Mouse (Mus musculus) lung, embryonic 14.5 days (tissue): ENCODE measurements around the gene Opalin. TPM values are rescaled to one million over a fixed set of nuclear protein-coding genes. Genes with fewer than 3 reads are reported as not detected.

ENCODE experiments used
- ATAC-seq: fragments of 200-750 bp; cut with Nextera tagmentation; 2 replicates; pipeline ENCODE4 v1.8.0; 2017; ENCODE audit warnings: mild to moderate bottlenecking, moderate TSS enrichment, moderate library complexity; ENCODE audit not compliant: insufficient read depth
- DNase-seq: peaks from one replicate; pipeline ENCODE4 v3.0.0-alpha.2; 2015
- H3K27ac ChIP-seq: fragments of 300-500 bp; sonication (generic); 2 replicates; pipeline ENCODE4 v1.5.1; 2014; ENCODE audit warnings: low read depth, mild to moderate bottlenecking, moderate library complexity
- H3K27me3 ChIP-seq: fragments of 300-500 bp; sonication (generic); 2 replicates; pipeline ENCODE4 v1.6.1; 2014; ENCODE audit warnings: low read length, control low read depth; ENCODE audit not compliant: insufficient read depth
- H3K36me3 ChIP-seq: fragments of 300-500 bp; sonication (generic); 2 replicates; pipeline ENCODE4 v1.6.1; 2014; ENCODE audit warnings: control low read depth; ENCODE audit not compliant: insufficient read depth
- H3K4me1 ChIP-seq: fragments of 300-500 bp; sonication (generic); 2 replicates; pipeline ENCODE4 v1.6.1; 2014; ENCODE audit warnings: antibody characterized with exemption, control low read depth; ENCODE audit not compliant: insufficient read depth
- H3K4me2 ChIP-seq: fragments of 300-500 bp; sonication (generic); 2 replicates; pipeline ENCODE4 v1.6.1; 2014; ENCODE audit warnings: mild to moderate bottlenecking
- H3K4me3 ChIP-seq: fragments of 300-500 bp; sonication (generic); 2 replicates; pipeline ENCODE4 v1.5.1; 2014; ENCODE audit warnings: low read depth, low read length
- H3K9ac ChIP-seq: fragments of 300-500 bp; sonication (generic); 2 replicates; pipeline ENCODE4 v1.6.1; 2014
- H3K9me3 ChIP-seq: fragments of 300-500 bp; sonication (generic); 2 replicates; pipeline ENCODE4 v1.6.1; 2016; ENCODE audit warnings: low read depth, low read length, control low read depth
- CTCF ChIP-seq: IDR thresholded peaks from 2 replicates; pipeline ENCODE4 v1.5.1; 2016; ENCODE audit warnings: antibody characterized with exemption, low read depth
- WGBS: fragments of 180-500 bp; shearing (Covaris S2); extraction: QIAGEN DNeasy Blood & Tissue Kit; methylation state at CpG from one replicate; pipeline ENCODE4 v1.1.7; 2014; 5-methylcytosine and 5-hydroxymethylcytosine counted together
- polyA plus RNA-seq: library from polyadenylated mRNA; unstranded; fragments of >200 nt; fragmentation: Nextera tagmentation; extraction: Ambion mirVana; gene quantifications from 2 replicates; pipeline ENCODE4 v1.2.1, GENCODE M21; 2014

Opalin gene
- polyA plus RNA-seq, 1 experiment from 2014 or later: not detected

DNA sequence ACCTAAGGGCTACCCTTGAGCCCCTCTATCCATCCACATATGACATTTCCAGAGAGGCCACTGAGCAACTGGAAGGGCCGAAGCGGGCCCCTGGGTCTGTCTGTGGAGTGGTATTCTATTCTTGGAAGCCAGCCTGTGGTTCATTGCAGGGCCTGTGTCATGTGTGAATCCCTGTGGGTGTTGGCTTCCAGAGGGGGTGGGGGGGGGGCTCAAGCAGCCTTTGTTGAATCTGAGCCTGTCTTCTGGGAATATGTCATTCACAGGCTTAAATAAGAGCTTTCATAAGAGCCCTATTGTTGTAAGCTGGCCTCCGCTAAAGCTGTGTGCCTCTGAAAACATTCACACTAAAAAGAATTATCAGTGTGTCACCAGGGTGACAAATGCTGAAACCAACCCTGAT is 4.7 kb upstream of the Opalin start:
- Histone ChIP-seq H3K27ac (no peak overlapping the region), H3K36me3 (no peaks in the 10 kb centered on the region), H3K27me3 (no peaks in the 10 kb centered on the region), H3K4me2 (no peak overlapping the region), H3K4me3 (no peak overlapping the region), H3K9me3 (no peaks in the 10 kb centered on the region), H3K4me1 (no peaks in the 10 kb centered on the region), H3K9ac (no peak overlapping the region)
- no peak for TF ChIP-seq CTCF
- WGBS: 68% methylated on average over 3 of the region's 3 CpGs
- ATAC-seq: no peak
- no peak for DNase-seq

- no peak overlapping the region for H3K9ac ChIP-seq
- no peak overlapping the region for H3K4me3 ChIP-seq
- H3K27me3 ChIP-seq: no peaks in the 10 kb centered on the region
- H3K27ac ChIP-seq: no peak overlapping the region
- TF ChIP-seq CTCF: no peak
- no peaks in the 10 kb centered on the region for H3K36me3 ChIP-seq
- H3K4me1 ChIP-seq: no peaks in the 10 kb centered on the region
- H3K4me2 ChIP-seq: no peak overlapping the region
- H3K9me3 ChIP-seq: no peaks in the 10 kb centered on the region
- ATAC-seq (no peak), DNase-seq (no peak)
- WGBS: 80% methylated on average over 14 of the region's 14 CpGs
Measured at GRCm38 (mm10) chr19:41073746-41074455, 3.0 kb downstream of the Opalin start.

- ATAC-seq (peak; percentile 35; the same call in 1 of the 2 replicates), DNase-seq (peak; percentile 95)
- Histone ChIP-seq H3K27ac (no peak overlapping the region), H3K4me2 (no peak overlapping the region), H3K9me3 (no peaks in the 10 kb centered on the region), H3K36me3 (no peaks in the 10 kb centered on the region), H3K9ac (no peak overlapping the region), H3K4me1 (no peaks in the 10 kb centered on the region), H3K27me3 (no peaks in the 10 kb centered on the region), H3K4me3 (no peak overlapping the region)
- peak; percentile 98 for TF ChIP-seq CTCF
- 4% methylated on average over 8 of the region's 8 CpGs for WGBS
Measured at GRCm38 (mm10) chr19:41071500-41071899, 5.4 kb downstream of the Opalin start.

GRCm38 (mm10) chr19:41054702-41055101 is 22.2 kb downstream of the Opalin start:
- no peak overlapping the region for H3K4me3 ChIP-seq
- H3K4me2 ChIP-seq: no peak overlapping the region
- H3K9me3 ChIP-seq: no peaks in the 10 kb centered on the region
- H3K27ac ChIP-seq: no peak overlapping the region
- no peak for DNase-seq
- H3K4me1 ChIP-seq: no peaks in the 10 kb centered on the region
- WGBS: 64% methylated on average over 4 of the region's 4 CpGs
- H3K27me3 ChIP-seq: no peaks in the 10 kb centered on the region
- no peak for ATAC-seq
- no peaks in the 10 kb centered on the region for H3K36me3 ChIP-seq
- H3K9ac ChIP-seq: no peak overlapping the region
- no peak for TF ChIP-seq CTCF

GRCm38 (mm10) chr19:41053530-41053929 is 23.4 kb downstream of the Opalin start:
- no peak overlapping the region for H3K9ac ChIP-seq
- 32% methylated on average over 10 of the region's 10 CpGs for WGBS
- H3K4me2 ChIP-seq: no peak overlapping the region
- H3K27ac ChIP-seq: no peak overlapping the region
- no peak for ATAC-seq
- DNase-seq: peak; percentile 64
- H3K27me3 ChIP-seq: no peaks in the 10 kb centered on the region
- no peaks in the 10 kb centered on the region for H3K36me3 ChIP-seq
- H3K4me3 ChIP-seq: no peak overlapping the region
- H3K9me3 ChIP-seq: no peaks in the 10 kb centered on the region
- peak; percentile 66 for TF ChIP-seq CTCF
- no peaks in the 10 kb centered on the region for H3K4me1 ChIP-seq

DNA sequence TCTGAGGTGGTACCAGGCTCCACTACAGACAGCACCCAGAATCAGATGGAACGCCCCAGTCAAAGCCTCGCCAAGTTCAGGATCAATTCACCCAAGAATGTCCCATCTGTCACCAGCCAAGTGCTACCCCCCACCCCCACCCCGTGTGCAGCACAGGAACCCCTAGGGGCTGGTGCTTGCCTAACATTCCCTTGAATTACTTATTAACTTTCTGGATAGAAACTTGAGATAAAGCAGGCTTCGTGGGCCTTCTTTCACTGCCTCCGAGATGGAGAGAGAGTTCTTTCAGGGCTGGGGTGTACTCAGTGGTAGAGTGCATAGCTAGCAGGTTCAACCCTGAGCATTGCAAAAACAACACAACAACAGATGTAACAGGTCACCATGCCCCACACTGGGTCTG is 24.7 kb downstream of the Opalin start:
- DNase-seq (peak; percentile 32), ATAC-seq (no peak)
- Histone ChIP-seq H3K9me3 (no peaks in the 10 kb centered on the region), H3K27ac (0 out of 2 replicates have a peak overlapping the region, but pooled peaks have one; percentile 11), H3K9ac (no peak overlapping the region), H3K4me2 (no peak overlapping the region), H3K27me3 (no peaks in the 10 kb centered on the region), H3K4me3 (no peak overlapping the region), H3K4me1 (no peaks in the 10 kb centered on the region), H3K36me3 (no peaks in the 10 kb centered on the region)
- TF ChIP-seq CTCF: no peak
- WGBS: 44% methylated on average over 5 of the region's 5 CpGs

DNA sequence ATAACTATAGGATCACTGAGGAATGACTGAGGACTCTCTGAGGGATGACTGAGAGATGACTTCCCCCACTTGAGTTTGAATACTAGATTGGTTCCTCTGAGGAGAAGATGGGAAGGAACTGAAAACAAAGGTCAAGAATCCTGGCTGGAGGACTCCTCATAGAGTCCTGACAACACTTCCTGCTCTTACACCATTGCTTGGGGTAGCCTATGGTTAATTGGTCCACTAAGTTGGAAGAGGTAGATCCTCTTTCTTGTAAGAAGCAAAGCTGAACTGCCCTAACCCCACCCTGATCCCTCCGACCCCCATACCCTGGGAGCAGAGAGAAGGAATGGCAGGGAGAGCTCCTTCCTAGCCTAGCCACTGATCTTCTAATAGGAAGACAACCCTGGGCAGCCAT is 25.2 kb downstream of the Opalin start:
- ATAC-seq: no peak
- no peaks in the 10 kb centered on the region for H3K27me3 ChIP-seq
- 82% methylated on average over 1 of the region's 1 CpGs for WGBS

GRCm38 (mm10) chr19:41048187-41048559 is 28.7 kb downstream of the Opalin start:
- WGBS: 56% methylated on average over 3 of the region's 3 CpGs
- H3K27ac ChIP-seq: no peak overlapping the region
- no peak overlapping the region for H3K9ac ChIP-seq
- TF ChIP-seq CTCF: no peak
- H3K9me3 ChIP-seq: no peaks in the 10 kb centered on the region
- H3K4me1 ChIP-seq: no peaks in the 10 kb centered on the region
- no peaks in the 10 kb centered on the region for H3K36me3 ChIP-seq
- no peak overlapping the region for H3K4me2 ChIP-seq
- no peak overlapping the region for H3K4me3 ChIP-seq
- DNase-seq (no peak), ATAC-seq (no peak)
- H3K27me3 ChIP-seq: no peaks in the 10 kb centered on the region

More for the DNA sequence above, 25.2 kb downstream of the Opalin start:
- Histone ChIP-seq H3K36me3 (no peaks in the 10 kb centered on the region), H3K4me1 (no peaks in the 10 kb centered on the region), H3K9ac (no peak overlapping the region), H3K4me2 (no peak overlapping the region), H3K4me3 (no peak overlapping the region), H3K9me3 (no peaks in the 10 kb centered on the region), H3K27ac (no peak overlapping the region)
- no peak for DNase-seq
- TF ChIP-seq CTCF: no peak
